Mouse (Mus musculus): ENCODE measurements at regions not wholly inside any gene's neighbourhood (a gene's known extent, or its start where the extent isn't known, plus 50 kb on each side); places are given as distances from the start of the nearest gene placed in this dataset.

GRCm38 (mm10) chr7:68593344-68594016, 155.6 kb downstream of the Arrdc4 start:
- Histone ChIP-seq H3K36me3 (ENCODE audit: control insufficient read depth, insufficient read depth) (no peaks in the 10 kb centered on the region), H3K9me3 (replicated peaks; ENCODE audit: control insufficient read depth, low read length) (no peaks in the 10 kb centered on the region), H3K9ac (ENCODE audit: low read length) (no peak overlapping the region), H3K4me3 (ENCODE audit: low read length) (no peak overlapping the region), H3K27ac (ENCODE audit: low read length) (no peak overlapping the region), H3K4me2 (ENCODE audit: low read depth, low read length) (no peak overlapping the region), H3K27me3 (ENCODE audit: control insufficient read depth, insufficient read depth, low read length) (no peaks in the 10 kb centered on the region), H3K4me1 (ENCODE audit: control insufficient read depth, insufficient read depth, low read length) (no peaks in the 10 kb centered on the region)
- no peak for ATAC-seq (replicated peaks; ENCODE audit: extremely low read depth, insufficient read depth, low FRiP score)
- 56% methylated on average over 15 of the region's 15 CpGs for WGBS

GRCm38 (mm10) chr7:68582540-68583325, 166.3 kb downstream of the Arrdc4 start:
- Histone ChIP-seq H3K36me3 (ENCODE audit: control insufficient read depth, insufficient read depth) (no peaks in the 10 kb centered on the region), H3K9me3 (replicated peaks; ENCODE audit: control insufficient read depth, low read length) (no peaks in the 10 kb centered on the region), H3K27ac (ENCODE audit: low read length) (no peak overlapping the region), H3K9ac (ENCODE audit: low read length) (no peak overlapping the region), H3K4me2 (ENCODE audit: low read depth, low read length) (no peak overlapping the region), H3K27me3 (ENCODE audit: control insufficient read depth, insufficient read depth, low read length) (peaks cover 6% of the 10 kb centered on the region), H3K4me1 (ENCODE audit: control insufficient read depth, insufficient read depth, low read length) (no peaks in the 10 kb centered on the region), H3K4me3 (ENCODE audit: low read length) (no peak overlapping the region)
- WGBS = 79% methylated on average over 13 of the region's 13 CpGs
- no peak for ATAC-seq (replicated peaks; ENCODE audit: extremely low read depth, insufficient read depth, low FRiP score)

GRCm38 (mm10) chr7:68580650-68581049, 168.4 kb downstream of the Arrdc4 start:
- Histone ChIP-seq H3K9me3 (replicated peaks; ENCODE audit: control insufficient read depth, low read length) (no peaks in the 10 kb centered on the region), H3K4me3 (ENCODE audit: low read length) (no peak overlapping the region), H3K9ac (ENCODE audit: low read length) (no peak overlapping the region), H3K4me1 (ENCODE audit: control insufficient read depth, insufficient read depth, low read length) (no peaks in the 10 kb centered on the region), H3K27ac (ENCODE audit: low read length) (no peak overlapping the region), H3K36me3 (ENCODE audit: control insufficient read depth, insufficient read depth) (no peaks in the 10 kb centered on the region), H3K4me2 (ENCODE audit: low read depth, low read length) (no peak overlapping the region), H3K27me3 (ENCODE audit: control insufficient read depth, insufficient read depth, low read length) (peaks cover 6% of the 10 kb centered on the region)
- ATAC-seq (replicated peaks; ENCODE audit: extremely low read depth, insufficient read depth, low FRiP score) = no peak
- 40% methylated on average over 4 of the region's 4 CpGs for WGBS

GRCm38 (mm10) chr7:68579666-68580065, 169.4 kb downstream of the Arrdc4 start:
- WGBS = 11% methylated on average over 10 of the region's 10 CpGs
- H3K4me3 ChIP-seq (ENCODE audit: low read length) = peak overlapping the region; percentile 48
- ATAC-seq (replicated peaks; ENCODE audit: extremely low read depth, insufficient read depth, low FRiP score) = no peak
- no peaks in the 10 kb centered on the region for H3K9me3 ChIP-seq (replicated peaks; ENCODE audit: control insufficient read depth, low read length)
- H3K4me2 ChIP-seq (ENCODE audit: low read depth, low read length) = peak overlapping the region; percentile 68
- peak overlapping the region; percentile 63 for H3K9ac ChIP-seq (ENCODE audit: low read length)
- H3K27me3 ChIP-seq (ENCODE audit: control insufficient read depth, insufficient read depth, low read length) = peaks cover 6% of the 10 kb centered on the region
- H3K4me1 ChIP-seq (ENCODE audit: control insufficient read depth, insufficient read depth, low read length) = no peaks in the 10 kb centered on the region
- H3K36me3 ChIP-seq (ENCODE audit: control insufficient read depth, insufficient read depth) = no peaks in the 10 kb centered on the region
- no peak overlapping the region for H3K27ac ChIP-seq (ENCODE audit: low read length)

GRCm38 (mm10) chr7:68579216-68579615, 169.8 kb downstream of the Arrdc4 start:
- 43% methylated on average over 8 of the region's 8 CpGs for WGBS
- Histone ChIP-seq H3K4me3 (ENCODE audit: low read length) (no peak overlapping the region), H3K4me2 (ENCODE audit: low read depth, low read length) (0 out of 2 replicates have a peak overlapping the region, but pooled peaks have one; percentile 68), H3K36me3 (ENCODE audit: control insufficient read depth, insufficient read depth) (no peaks in the 10 kb centered on the region), H3K4me1 (ENCODE audit: control insufficient read depth, insufficient read depth, low read length) (no peaks in the 10 kb centered on the region), H3K9ac (ENCODE audit: low read length) (no peak overlapping the region), H3K27ac (ENCODE audit: low read length) (no peak overlapping the region), H3K27me3 (ENCODE audit: control insufficient read depth, insufficient read depth, low read length) (peaks cover 6% of the 10 kb centered on the region), H3K9me3 (replicated peaks; ENCODE audit: control insufficient read depth, low read length) (no peaks in the 10 kb centered on the region)
- no peak for ATAC-seq (replicated peaks; ENCODE audit: extremely low read depth, insufficient read depth, low FRiP score)

- Histone ChIP-seq H3K27me3 (ENCODE audit: control insufficient read depth, insufficient read depth, low read length) (no peaks in the 10 kb centered on the region), H3K4me2 (ENCODE audit: low read depth, low read length) (peak overlapping the region; percentile 57; the same call in 1 of the 2 replicates), H3K36me3 (ENCODE audit: control insufficient read depth, insufficient read depth) (no peaks in the 10 kb centered on the region), H3K9ac (ENCODE audit: low read length) (no peak overlapping the region), H3K27ac (ENCODE audit: low read length) (no peak overlapping the region), H3K4me3 (ENCODE audit: low read length) (no peak overlapping the region), H3K9me3 (replicated peaks; ENCODE audit: control insufficient read depth, low read length) (no peaks in the 10 kb centered on the region), H3K4me1 (ENCODE audit: control insufficient read depth, insufficient read depth, low read length) (peaks cover 3% of the 10 kb centered on the region)
- 53% methylated on average over 4 of the region's 4 CpGs for WGBS
- ATAC-seq (replicated peaks; ENCODE audit: extremely low read depth, insufficient read depth, low FRiP score) = no peak
Measured at GRCm38 (mm10) chr7:68571315-68571714, 177.7 kb downstream of the Arrdc4 start.

- Histone ChIP-seq H3K9ac (ENCODE audit: low read length) (no peak overlapping the region), H3K9me3 (replicated peaks; ENCODE audit: control insufficient read depth, low read length) (no peaks in the 10 kb centered on the region), H3K4me3 (ENCODE audit: low read length) (no peak overlapping the region), H3K4me2 (ENCODE audit: low read depth, low read length) (no peak overlapping the region), H3K4me1 (ENCODE audit: control insufficient read depth, insufficient read depth, low read length) (peaks cover 3% of the 10 kb centered on the region), H3K27me3 (ENCODE audit: control insufficient read depth, insufficient read depth, low read length) (no peaks in the 10 kb centered on the region), H3K36me3 (ENCODE audit: control insufficient read depth, insufficient read depth) (no peaks in the 10 kb centered on the region), H3K27ac (ENCODE audit: low read length) (no peak overlapping the region)
- WGBS = 82% methylated on average over 9 of the region's 9 CpGs
- no peak for ATAC-seq (replicated peaks; ENCODE audit: extremely low read depth, insufficient read depth, low FRiP score)
Measured at GRCm38 (mm10) chr7:68568127-68568510, 180.9 kb downstream of the Arrdc4 start.

GRCm38 (mm10) chr7:68567452-68568126, 181.5 kb downstream of the Arrdc4 start:
- H3K4me2 ChIP-seq (ENCODE audit: low read depth, low read length) = no peak overlapping the region
- no peak overlapping the region for H3K4me3 ChIP-seq (ENCODE audit: low read length)
- no peak overlapping the region for H3K27ac ChIP-seq (ENCODE audit: low read length)
- H3K9ac ChIP-seq (ENCODE audit: low read length) = no peak overlapping the region
- ATAC-seq (replicated peaks; ENCODE audit: extremely low read depth, insufficient read depth, low FRiP score) = no peak
- no peaks in the 10 kb centered on the region for H3K27me3 ChIP-seq (ENCODE audit: control insufficient read depth, insufficient read depth, low read length)
- no peaks in the 10 kb centered on the region for H3K36me3 ChIP-seq (ENCODE audit: control insufficient read depth, insufficient read depth)
- H3K4me1 ChIP-seq (ENCODE audit: control insufficient read depth, insufficient read depth, low read length) = peaks cover 3% of the 10 kb centered on the region
- H3K9me3 ChIP-seq (replicated peaks; ENCODE audit: control insufficient read depth, low read length) = no peaks in the 10 kb centered on the region
- WGBS = 82% methylated on average over 3 of the region's 3 CpGs
